Mouse (Mus musculus) heart, embryonic 16.5 days (tissue): Measurements from ENCODE around the gene Mlh1. TPM values are rescaled to one million over a fixed set of nuclear protein-coding genes. Genes with fewer than 3 reads are reported as not detected.

Experiments used
- ATAC-seq: fragments of 200-750 bp; cut with Nextera tagmentation; replicated peaks from 2 replicates; pipeline ENCODE4 v1.8.0; 2017; ENCODE audit warnings: moderate number of reproducible peaks; ENCODE audit not compliant: insufficient read depth, low FRiP score; ENCODE audit errors: extremely low read depth
- H3K27ac ChIP-seq: fragments of 300-500 bp; sonication (generic); 2 replicates; pipeline ENCODE4 v1.5.1; 2014; ENCODE audit warnings: mild to moderate bottlenecking, low read length, control low read depth, moderate library complexity
- H3K27me3 ChIP-seq: fragments of 300-500 bp; sonication (generic); 2 replicates; pipeline ENCODE4 v1.6.1; 2014; ENCODE audit warnings: low read length, mixed read lengths; ENCODE audit not compliant: control insufficient read depth, insufficient read depth
- H3K36me3 ChIP-seq: fragments of 300-500 bp; sonication (generic); 2 replicates; pipeline ENCODE4 v1.6.1; 2014; ENCODE audit not compliant: control insufficient read depth, insufficient read depth
- H3K4me1 ChIP-seq: fragments of 300-500 bp; sonication (generic); 2 replicates; pipeline ENCODE4 v1.6.1; 2014; ENCODE audit warnings: low read length, mixed read lengths; ENCODE audit not compliant: control insufficient read depth, insufficient read depth
- H3K4me2 ChIP-seq: fragments of 300-500 bp; sonication (generic); 2 replicates; pipeline ENCODE4 v1.6.1; 2014; ENCODE audit warnings: low read depth, mild to moderate bottlenecking, control low read depth, low read length
- H3K4me3 ChIP-seq: fragments of 300-500 bp; sonication (generic); 2 replicates; pipeline ENCODE4 v1.5.1; 2014; ENCODE audit warnings: mild to moderate bottlenecking, control low read depth, low read length
- H3K9ac ChIP-seq: fragments of 300-500 bp; sonication (generic); 2 replicates; pipeline ENCODE4 v1.6.1; 2014; ENCODE audit warnings: low read length, control low read depth
- H3K9me3 ChIP-seq: fragments of 300-500 bp; sonication (generic); replicated peaks from 2 replicates; pipeline ENCODE4 v1.6.1; 2016; ENCODE audit warnings: low read length; ENCODE audit not compliant: control insufficient read depth
- WGBS: fragments of 180-500 bp; shearing (Covaris S2); extraction: QIAGEN DNeasy Blood & Tissue Kit; methylation state at CpG from one replicate; pipeline ENCODE4 v1.1.7; 2014; 5-methylcytosine and 5-hydroxymethylcytosine counted together
- polyA plus RNA-seq: library from polyadenylated mRNA; unstranded; fragments of >200 nt; fragmentation: Nextera tagmentation; extraction: Ambion mirVana; gene quantifications from 2 replicates; pipeline ENCODE4 v1.2.1, GENCODE M21; 2015

Gene Mlh1
- polyA plus RNA-seq, 1 experiment from 2014 or later: 34.6 TPM

DNA sequence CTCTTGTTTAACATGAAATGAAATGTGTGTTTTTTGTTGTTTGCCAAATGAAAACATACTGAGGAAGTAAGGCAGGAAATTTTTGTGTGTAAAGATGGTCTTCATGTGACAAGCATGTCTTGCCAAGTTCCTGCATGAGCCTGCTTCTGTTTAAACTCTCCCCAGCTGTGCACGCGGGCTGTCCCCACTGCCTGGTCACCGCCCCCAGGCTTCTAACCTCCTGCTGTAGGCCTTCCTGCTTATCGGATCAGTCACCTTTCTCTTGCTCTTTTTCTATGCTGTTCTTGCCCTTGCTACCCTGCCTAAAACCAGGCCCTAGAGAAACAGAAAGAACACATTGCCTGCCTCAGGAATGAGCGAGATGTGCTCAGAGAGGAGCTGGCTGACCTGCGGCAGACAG, 58.1 kb downstream of the Mlh1 start:
- Histone ChIP-seq H3K27me3 (no peaks in the 10 kb centered on the region), H3K4me2 (no peak overlapping the region), H3K9me3 (no peaks in the 10 kb centered on the region), H3K36me3 (peaks cover 16% of the 10 kb centered on the region), H3K4me3 (no peak overlapping the region), H3K9ac (peak overlapping the region; percentile 1; the same call in 1 of the 2 replicates), H3K4me1 (peaks cover 20% of the 10 kb centered on the region), H3K27ac (peak overlapping the region; percentile 46)
- peak; percentile 62; the same call in 1 of the 2 replicates for ATAC-seq
- WGBS: 33% methylated on average over 6 of the region's 6 CpGs

DNA sequence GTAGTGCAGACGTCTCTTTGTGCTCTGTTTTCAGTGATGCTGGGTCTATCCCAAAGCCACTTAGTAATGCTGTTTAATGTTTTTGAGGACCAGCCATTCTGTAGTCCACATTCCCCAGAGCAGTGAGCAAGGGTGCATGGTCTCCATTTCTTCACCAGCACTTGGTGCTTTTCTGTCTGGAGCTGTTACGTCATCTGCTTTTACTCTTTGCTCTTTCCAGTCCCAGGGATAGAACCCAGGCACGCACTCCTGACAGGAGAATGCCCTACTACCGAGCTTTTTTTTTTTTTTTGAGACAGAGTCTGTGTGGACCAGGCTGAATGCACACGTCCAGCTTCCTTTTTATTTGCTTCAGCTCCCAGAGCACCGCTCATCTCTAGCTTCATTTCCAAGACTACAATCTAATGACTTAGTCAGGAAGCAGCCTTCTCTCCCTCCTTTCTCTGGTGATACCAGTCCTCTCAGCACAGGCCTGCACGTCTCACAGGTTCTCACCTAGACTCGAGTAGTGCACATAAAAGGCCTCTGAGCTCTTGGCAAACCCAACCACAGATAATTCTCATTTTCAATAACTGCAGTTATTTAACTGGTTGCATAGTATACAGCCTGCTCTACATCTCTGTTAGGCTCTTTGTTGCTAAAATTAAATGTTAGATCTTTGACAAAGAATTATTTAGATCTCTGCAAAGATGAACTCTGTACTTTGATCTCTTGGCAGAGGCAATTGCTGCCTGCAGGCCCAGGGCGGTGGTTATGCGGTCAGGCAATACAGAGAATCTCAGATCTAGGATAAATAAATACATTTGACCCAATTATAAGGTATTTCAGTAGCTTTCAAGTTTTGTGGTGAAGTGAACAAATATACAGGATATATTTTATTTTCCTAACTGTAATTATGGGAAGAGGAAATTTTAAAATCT, 60.2 kb downstream of the Mlh1 start:
- no peak for ATAC-seq
- Histone ChIP-seq H3K9ac (no peak overlapping the region), H3K27me3 (no peaks in the 10 kb centered on the region), H3K9me3 (no peaks in the 10 kb centered on the region), H3K4me2 (no peak overlapping the region), H3K4me3 (no peak overlapping the region), H3K27ac (peak overlapping the region; percentile 37), H3K4me1 (peaks cover 28% of the 10 kb centered on the region), H3K36me3 (peaks cover 21% of the 10 kb centered on the region)
- WGBS: 66% methylated on average over 10 of the region's 10 CpGs

DNA sequence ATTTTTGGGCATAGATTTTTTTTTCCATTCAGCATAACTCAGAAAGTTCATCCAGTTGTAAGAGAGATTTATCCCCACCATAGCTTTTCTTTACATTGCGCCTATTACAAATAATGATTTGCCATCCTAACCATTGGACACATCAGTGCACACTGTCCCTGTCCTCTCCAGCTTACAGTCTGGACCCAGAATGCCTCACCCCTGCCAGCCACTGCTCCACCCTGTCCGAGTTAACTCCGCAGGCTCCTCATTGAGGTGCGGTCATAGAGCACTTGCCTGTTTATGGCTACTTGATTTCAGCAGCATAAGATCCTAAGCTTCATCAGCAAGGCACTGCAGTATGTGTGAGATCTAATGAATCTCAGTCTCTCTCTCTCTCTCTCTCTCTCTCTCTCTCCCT, 61.2 kb downstream of the Mlh1 start:
- no peak overlapping the region for H3K4me3 ChIP-seq
- H3K36me3 ChIP-seq: peaks cover 21% of the 10 kb centered on the region
- ATAC-seq: no peak
- no peak overlapping the region for H3K4me2 ChIP-seq
- H3K27ac ChIP-seq: peak overlapping the region; percentile 62; the same call in 1 of the 2 replicates
- H3K9ac ChIP-seq: no peak overlapping the region
- 86% methylated on average over 4 of the region's 4 CpGs for WGBS
- no peaks in the 10 kb centered on the region for H3K9me3 ChIP-seq
- H3K27me3 ChIP-seq: no peaks in the 10 kb centered on the region
- peaks cover 30% of the 10 kb centered on the region for H3K4me1 ChIP-seq

DNA sequence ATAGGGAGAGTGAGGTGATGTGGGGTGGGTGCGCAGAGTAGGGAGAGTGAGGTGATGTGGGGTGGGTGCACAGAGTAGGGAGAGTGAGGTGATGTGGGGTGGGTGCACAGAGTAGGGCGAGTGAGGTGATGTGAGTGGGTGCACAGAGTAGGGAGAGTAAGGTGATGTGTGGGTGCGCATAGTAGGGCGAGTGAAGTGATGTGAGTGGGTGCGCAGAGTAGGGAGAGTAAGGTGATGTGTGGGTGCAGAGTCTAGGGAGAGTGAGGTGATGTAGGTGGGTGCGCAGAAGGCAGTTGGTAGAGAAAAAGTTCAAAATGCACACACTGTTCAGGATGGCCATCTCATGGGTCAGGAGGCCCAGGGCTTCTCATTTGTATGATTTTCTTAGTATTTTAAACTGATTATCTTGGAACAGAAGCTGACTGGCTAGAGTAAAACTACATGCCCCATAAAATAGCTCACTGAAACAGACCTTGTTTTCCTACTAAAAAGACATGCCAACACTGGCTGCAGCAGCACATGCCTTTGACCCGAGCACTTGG, 62.4 kb downstream of the Mlh1 start:
- ATAC-seq: no peak
- Histone ChIP-seq H3K27me3 (no peaks in the 10 kb centered on the region), H3K9me3 (no peaks in the 10 kb centered on the region), H3K27ac (peak overlapping the region; percentile 62), H3K9ac (no peak overlapping the region), H3K36me3 (peaks cover 13% of the 10 kb centered on the region), H3K4me3 (no peak overlapping the region), H3K4me1 (peaks cover 32% of the 10 kb centered on the region), H3K4me2 (no peak overlapping the region)
- 92% methylated on average over 7 of the region's 7 CpGs for WGBS

DNA sequence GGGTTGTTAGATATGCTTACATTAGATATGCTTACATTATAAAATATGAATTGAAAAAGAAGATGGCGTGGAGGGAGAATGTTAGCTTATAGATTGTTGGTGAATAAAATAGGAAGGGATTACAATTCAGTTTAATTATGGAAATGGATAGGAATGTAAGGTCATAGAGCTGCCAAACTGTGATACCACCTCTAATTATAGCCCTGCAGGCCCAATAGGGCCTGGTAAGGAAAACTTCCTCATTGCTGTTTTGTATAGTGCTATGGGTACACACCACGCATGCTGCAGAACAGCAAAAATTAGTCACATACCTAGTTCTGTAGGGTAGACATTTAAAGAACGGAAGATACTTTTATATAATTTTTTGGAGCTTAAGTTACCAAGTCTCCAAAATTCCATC, 63.4 kb downstream of the Mlh1 start:
- Histone ChIP-seq H3K9ac (peak overlapping the region; percentile 25; the same call in 1 of the 2 replicates), H3K27me3 (no peaks in the 10 kb centered on the region), H3K27ac (peak overlapping the region; percentile 92), H3K4me2 (peak overlapping the region; percentile 36), H3K9me3 (no peaks in the 10 kb centered on the region), H3K36me3 (peaks cover 15% of the 10 kb centered on the region), H3K4me3 (no peak overlapping the region), H3K4me1 (peaks cover 23% of the 10 kb centered on the region)
- peak; percentile 76 for ATAC-seq
- 65% methylated on average over 3 of the region's 3 CpGs for WGBS

DNA sequence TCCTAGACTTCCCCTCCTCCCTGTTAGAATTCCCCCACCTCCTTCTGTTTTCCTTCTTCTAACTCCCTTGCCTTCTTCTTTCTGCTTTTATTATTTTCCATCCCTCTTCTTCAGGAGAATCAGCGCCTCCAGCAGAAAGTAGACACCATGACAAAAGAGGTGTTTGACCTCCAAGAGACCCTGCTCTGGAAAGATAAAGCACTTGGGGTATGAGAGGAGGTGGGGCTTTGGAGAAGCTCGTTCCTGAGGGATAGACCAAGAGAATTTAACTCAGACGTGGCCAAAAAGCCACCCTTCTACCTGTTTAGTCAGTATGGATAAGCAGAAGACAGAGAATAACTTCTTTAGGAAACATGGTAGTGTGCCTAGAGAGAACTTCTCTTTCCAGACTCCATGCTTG, 63.9 kb downstream of the Mlh1 start:
- ATAC-seq: peak; percentile 53; the same call in 1 of the 2 replicates

DNA sequence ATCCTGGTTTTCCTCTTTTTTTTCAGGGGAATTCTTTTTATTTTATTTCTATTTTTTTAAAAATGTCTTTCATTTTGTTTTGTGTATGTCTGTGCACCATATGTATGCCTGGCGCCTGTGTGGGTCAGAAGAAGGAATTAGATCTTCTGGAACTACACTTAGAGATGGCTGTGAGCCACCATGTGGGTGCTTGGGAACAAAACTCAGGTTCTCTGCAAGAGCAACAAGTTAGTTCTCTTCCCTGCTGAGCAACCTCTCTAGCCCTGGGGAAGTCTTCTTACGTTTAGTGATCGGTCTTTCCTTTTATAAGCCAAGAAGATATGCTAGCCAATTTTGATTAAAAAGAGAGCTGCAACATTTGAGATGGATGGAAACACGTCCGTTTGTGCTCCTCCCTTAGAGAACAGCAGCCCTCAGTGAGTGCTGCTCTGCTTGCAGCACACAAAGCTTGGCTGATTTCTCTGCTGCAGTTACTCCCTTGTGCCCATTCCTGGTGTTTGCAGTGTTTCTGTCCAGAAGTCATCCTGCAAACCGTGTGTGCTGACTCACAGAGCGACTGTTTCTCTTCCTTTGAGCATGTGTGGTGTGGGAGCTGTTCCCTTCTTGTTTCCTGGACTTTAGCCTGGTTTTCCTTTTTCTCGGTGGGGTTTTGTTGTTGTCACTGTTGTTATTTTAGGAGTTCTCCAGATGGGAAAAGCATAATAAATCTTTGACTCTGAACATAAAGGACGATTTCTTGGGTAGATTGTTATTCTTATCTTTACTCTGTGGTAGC, 66.8 kb downstream of the Mlh1 start:
- 45% methylated on average over 9 of the region's 9 CpGs for WGBS
- no peaks in the 10 kb centered on the region for H3K9me3 ChIP-seq
- no peak for ATAC-seq
- H3K36me3 ChIP-seq: peaks cover 28% of the 10 kb centered on the region
- no peak overlapping the region for H3K4me2 ChIP-seq
- no peak overlapping the region for H3K4me3 ChIP-seq
- H3K27me3 ChIP-seq: no peaks in the 10 kb centered on the region
- 0 out of 2 replicates have a peak overlapping the region, but pooled peaks have one; percentile 25 for H3K9ac ChIP-seq
- H3K27ac ChIP-seq: peak overlapping the region; percentile 64
- H3K4me1 ChIP-seq: peaks cover 15% of the 10 kb centered on the region

More for the DNA sequence above, 63.9 kb downstream of the Mlh1 start:
- H3K9me3 ChIP-seq: no peaks in the 10 kb centered on the region
- WGBS: 26% methylated on average over 3 of the region's 3 CpGs
- H3K4me1 ChIP-seq: peaks cover 19% of the 10 kb centered on the region
- peak overlapping the region; percentile 25; the same call in 1 of the 2 replicates for H3K9ac ChIP-seq
- H3K36me3 ChIP-seq: peaks cover 15% of the 10 kb centered on the region
- H3K4me2 ChIP-seq: peak overlapping the region; percentile 36
- H3K27me3 ChIP-seq: no peaks in the 10 kb centered on the region
- H3K4me3 ChIP-seq: no peak overlapping the region
- H3K27ac ChIP-seq: peak overlapping the region; percentile 92

DNA sequence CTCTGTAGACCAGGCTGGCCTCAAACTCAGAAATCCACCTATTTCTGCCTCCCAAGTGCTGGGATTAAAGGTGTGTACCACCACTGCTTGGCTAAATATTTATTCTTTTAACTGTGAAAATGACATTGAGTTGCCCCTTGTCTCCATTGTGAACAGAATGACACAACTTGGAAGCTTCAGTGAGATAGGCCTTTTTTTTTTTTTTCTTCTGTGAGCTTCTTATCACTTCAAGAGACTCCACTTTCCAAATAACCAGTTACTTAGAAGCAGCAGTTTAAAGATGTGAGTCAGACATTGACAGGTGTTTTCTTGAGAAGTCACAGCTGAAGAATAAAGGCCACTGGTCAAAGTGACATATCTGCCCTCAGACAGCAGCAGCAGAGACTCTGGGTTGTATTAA, 71.4 kb downstream of the Mlh1 start:
- ATAC-seq: no peak
- no peak overlapping the region for H3K4me2 ChIP-seq
- peaks cover 5% of the 10 kb centered on the region for H3K4me1 ChIP-seq
- H3K36me3 ChIP-seq: peaks cover 21% of the 10 kb centered on the region
- H3K9me3 ChIP-seq: no peaks in the 10 kb centered on the region
- H3K4me3 ChIP-seq: no peak overlapping the region
- H3K27me3 ChIP-seq: no peaks in the 10 kb centered on the region
- H3K9ac ChIP-seq: no peak overlapping the region
- H3K27ac ChIP-seq: no peak overlapping the region
